Mouse (Mus musculus) CH12.LX (cell line): ENCODE measurements around the gene Pbxip1.

Source experiments
- CTCF ChIP-seq, 2 experiments: IDR thresholded peaks in 1 of 2; conservative IDR thresholded peaks in 1 of 2; 2 replicates each; pipeline ENCODE4 v1.5.1; 2011 to 2012; ENCODE audit warnings: low read depth in 2 of 2, low read length in 2 of 2, improper control_type of control experiment in 1 of 2, inconsistent platforms in 1 of 2, mild to moderate bottlenecking in 1 of 2, moderate library complexity in 1 of 2
- EP300 ChIP-seq: IDR thresholded peaks from 2 replicates; pipeline ENCODE4 v1.6.1; 2011; ENCODE audit warnings: low read length, improper control_type of control experiment
- ETS1 ChIP-seq: conservative IDR thresholded peaks from 2 replicates; pipeline ENCODE4 v1.6.1; 2012; ENCODE audit warnings: low read depth, mild to moderate bottlenecking, inconsistent platforms, low read length, improper control_type of control experiment, moderate library complexity
- MAFK ChIP-seq: IDR thresholded peaks from 2 replicates; pipeline ENCODE4 v1.6.1; 2011; ENCODE audit warnings: low read length, improper control_type of control experiment; ENCODE audit not compliant: insufficient replicate concordance
- NELFE ChIP-seq: IDR thresholded peaks from 2 replicates; pipeline ENCODE4 v1.6.1; 2011; ENCODE audit warnings: low read depth, low read length, improper control_type of control experiment
- POLR2A ChIP-seq: IDR thresholded peaks from 2 replicates; pipeline ENCODE4 v1.6.1; 2011; ENCODE audit warnings: low read depth, mild to moderate bottlenecking, improper control_type of control experiment, low read length
- TCF12 ChIP-seq: IDR thresholded peaks from 2 replicates; pipeline ENCODE4 v1.6.1; 2014; ENCODE audit warnings: low read depth, mild to moderate bottlenecking, inconsistent platforms, low read length, improper control_type of control experiment
- ZC3H11A ChIP-seq: IDR thresholded peaks from 2 replicates; pipeline ENCODE4 v1.6.1; 2012; ENCODE audit warnings: low read depth, mild to moderate bottlenecking, inconsistent platforms, low read length, improper control_type of control experiment

GRCm38 (mm10) chr3:89394894-89395256 is 41.6 kb upstream of the Pbxip1 start:
- TF ChIP-seq CTCF (conservative IDR thresholded peaks at IDR 0.05 in 1 of 2, IDR thresholded peaks at IDR 0.05 in 1 of 2; ENCODE audit: low read depth in 2 of 2, low read length in 2 of 2) (no peak), POLR2A (no peak), EP300 (no peak), ETS1 (0 out of 2 replicates have a peak, but pooled peaks have one; percentile 7), TCF12 (no peak), MAFK (no peak), NELFE (no peak), ZC3H11A (no peak)
